Mouse (Mus musculus) hindbrain, postnatal 0 days (tissue): ENCODE measurements around the gene Mss51. TPM values are rescaled to one million over a fixed set of nuclear protein-coding genes. Genes with fewer than 3 reads are reported as not detected.
A peak's percentile ranks its signal among the peaks of the same experiment; 100 is the strongest.

Experiments
- ATAC-seq: fragments of 200-750 bp; cut with Nextera tagmentation; 2 replicates; pipeline ENCODE4 v1.8.0; 2017; ENCODE audit warnings: mild to moderate bottlenecking, moderate TSS enrichment, moderate library complexity
- DNase-seq: peaks from one replicate; pipeline ENCODE4 v3.0.0-alpha.2; 2015; ENCODE audit warnings: low spot score
- H3K27ac ChIP-seq: fragments of 300-500 bp; sonication (generic); 2 replicates; pipeline ENCODE4 v1.5.1; 2014; ENCODE audit warnings: mild to moderate bottlenecking
- H3K27me3 ChIP-seq: fragments of 300-500 bp; sonication (generic); 2 replicates; pipeline ENCODE4 v1.6.1; 2014; ENCODE audit warnings: low read length, mixed read lengths; ENCODE audit not compliant: insufficient read depth
- H3K36me3 ChIP-seq: fragments of 300-500 bp; sonication (generic); 2 replicates; pipeline ENCODE4 v1.6.1; 2014; ENCODE audit warnings: low read length, mixed read lengths; ENCODE audit not compliant: insufficient read depth
- H3K4me1 ChIP-seq: fragments of 300-500 bp; sonication (generic); 2 replicates; pipeline ENCODE4 v1.6.1; 2014; ENCODE audit warnings: antibody characterized with exemption, low read length, mixed read lengths; ENCODE audit not compliant: insufficient read depth
- H3K4me2 ChIP-seq: fragments of 300-500 bp; sonication (generic); 2 replicates; pipeline ENCODE4 v1.6.1; 2014; ENCODE audit warnings: low read depth, mild to moderate bottlenecking, low read length, moderate library complexity, mixed read lengths
- H3K4me3 ChIP-seq: fragments of 300-500 bp; sonication (generic); 2 replicates; pipeline ENCODE4 v1.5.1; 2014; ENCODE audit warnings: low read length
- H3K9ac ChIP-seq: fragments of 300-500 bp; sonication (generic); replicated peaks from 2 replicates; pipeline ENCODE4 v1.6.1; 2014; ENCODE audit warnings: mild to moderate bottlenecking, low read length, moderate library complexity, mixed read lengths
- H3K9me3 ChIP-seq: fragments of 300-500 bp; sonication (generic); 2 replicates; pipeline ENCODE4 v1.6.1; 2016; ENCODE audit warnings: low read length, mixed read lengths
- CTCF ChIP-seq: IDR thresholded peaks from 2 replicates; pipeline ENCODE4 v1.5.1; 2016; ENCODE audit warnings: antibody characterized with exemption, control low read depth, low read depth
- WGBS: fragments of 180-500 bp; shearing (Covaris S2); extraction: QIAGEN DNeasy Blood & Tissue Kit; methylation state at CpG from one replicate; pipeline ENCODE4 v1.1.7; 2014; 5-methylcytosine and 5-hydroxymethylcytosine counted together
- polyA plus RNA-seq: library from polyadenylated mRNA; unstranded; fragments of >200 nt; fragmentation: Nextera tagmentation; extraction: Ambion mirVana; gene quantifications from 2 replicates; pipeline ENCODE4 v1.2.1, GENCODE M21; 2015
- total RNA-seq: library from RNA; depleted of rRNA; stranded (reverse); fragments of >200 nt; gene quantifications from 2 replicates; pipeline ENCODE4 v1.2.3, GENCODE M21; 2014; rRNA removed

Mss51 gene
- total RNA-seq (0.11 and 0.26 TPM in 2 replicates), polyA plus RNA-seq (0.08 and 0.19 TPM in 2 replicates)

DNA sequence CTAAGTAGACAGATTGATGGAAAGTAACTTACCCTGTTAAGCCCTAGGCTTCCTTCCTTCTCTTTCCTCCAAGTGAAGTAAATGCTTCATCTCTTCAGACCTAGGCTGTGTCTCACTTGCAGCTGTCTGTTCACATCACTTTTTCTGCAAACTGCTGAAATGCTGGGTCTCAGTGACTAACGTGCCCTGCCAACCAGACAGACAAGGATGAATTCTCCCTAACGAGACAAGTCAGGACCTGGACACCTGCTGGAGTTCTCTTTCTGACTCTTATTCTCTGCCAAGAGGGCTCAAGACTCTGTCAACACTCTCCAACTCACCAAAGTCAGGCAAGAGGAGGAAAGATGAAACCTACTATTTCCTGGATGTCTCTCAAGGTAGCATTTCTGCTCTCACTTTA, at the start of gene Mss51:
Gene Mss51 (minus strand): TSS at position 299 of the 400 bp plus-strand sequence.
- TF ChIP-seq CTCF: no peak

DNA sequence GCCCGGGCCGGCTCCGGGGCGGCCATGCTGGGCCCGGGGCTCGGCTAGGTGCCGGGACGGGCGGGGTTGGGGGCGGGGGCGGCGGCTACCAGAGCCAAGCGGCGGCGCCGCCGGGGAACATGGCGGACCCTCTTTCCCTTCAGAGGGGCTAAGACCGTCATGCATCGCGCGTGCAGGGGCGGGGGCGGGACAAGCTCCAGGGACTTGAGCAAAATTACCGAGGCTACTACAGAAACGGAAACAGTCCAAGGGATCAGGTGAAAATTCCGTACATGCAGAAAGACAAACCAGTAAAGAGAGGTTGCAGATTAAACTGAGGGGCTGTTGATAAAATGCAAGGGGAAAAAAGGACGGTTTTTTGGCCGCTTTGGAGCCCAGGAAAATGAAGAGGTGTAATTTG, 49.7 kb upstream of the Mss51 start, which contains the start of gene Ppp3cb:
Gene Ppp3cb (minus strand): TSS at position 159 of the 400 bp plus-strand sequence.
- peak; percentile 95 for ATAC-seq
- DNase-seq: peak; percentile 96
- Histone ChIP-seq H3K27ac (peak within 1 kb of the TSS; percentile 97), H3K9me3 (no peaks in the 10 kb centered on the region), H3K4me3 (peak within 1 kb of the TSS; percentile 71), H3K4me2 (peak within 1 kb of the TSS; percentile 59), H3K27me3 (no peaks in the 10 kb centered on the region), H3K9ac (peak within 1 kb of the TSS; percentile 93), H3K4me1 (peaks cover 8% of the 10 kb centered on the region), H3K36me3 (peaks cover 22% of the 10 kb centered on the region)
- TF ChIP-seq CTCF: no peak
- 4% methylated on average over 27 of the region's 29 CpGs for WGBS

More for the DNA sequence above, at the start of gene Mss51:
- 50% methylated on average over 2 of the region's 2 CpGs for WGBS
- DNase-seq (no peak), ATAC-seq (no peak)
- no peak within 1 kb of the TSS for H3K4me2 ChIP-seq
- H3K9me3 ChIP-seq: no peaks in the 10 kb centered on the region
- H3K4me1 ChIP-seq: no peaks in the 10 kb centered on the region
- H3K27me3 ChIP-seq: no peaks in the 10 kb centered on the region
- H3K36me3 ChIP-seq: peaks cover 23% of the 10 kb centered on the region
- no peak within 1 kb of the TSS for H3K27ac ChIP-seq
- H3K4me3 ChIP-seq: no peak within 1 kb of the TSS
- H3K9ac ChIP-seq: no peak within 1 kb of the TSS

DNA sequence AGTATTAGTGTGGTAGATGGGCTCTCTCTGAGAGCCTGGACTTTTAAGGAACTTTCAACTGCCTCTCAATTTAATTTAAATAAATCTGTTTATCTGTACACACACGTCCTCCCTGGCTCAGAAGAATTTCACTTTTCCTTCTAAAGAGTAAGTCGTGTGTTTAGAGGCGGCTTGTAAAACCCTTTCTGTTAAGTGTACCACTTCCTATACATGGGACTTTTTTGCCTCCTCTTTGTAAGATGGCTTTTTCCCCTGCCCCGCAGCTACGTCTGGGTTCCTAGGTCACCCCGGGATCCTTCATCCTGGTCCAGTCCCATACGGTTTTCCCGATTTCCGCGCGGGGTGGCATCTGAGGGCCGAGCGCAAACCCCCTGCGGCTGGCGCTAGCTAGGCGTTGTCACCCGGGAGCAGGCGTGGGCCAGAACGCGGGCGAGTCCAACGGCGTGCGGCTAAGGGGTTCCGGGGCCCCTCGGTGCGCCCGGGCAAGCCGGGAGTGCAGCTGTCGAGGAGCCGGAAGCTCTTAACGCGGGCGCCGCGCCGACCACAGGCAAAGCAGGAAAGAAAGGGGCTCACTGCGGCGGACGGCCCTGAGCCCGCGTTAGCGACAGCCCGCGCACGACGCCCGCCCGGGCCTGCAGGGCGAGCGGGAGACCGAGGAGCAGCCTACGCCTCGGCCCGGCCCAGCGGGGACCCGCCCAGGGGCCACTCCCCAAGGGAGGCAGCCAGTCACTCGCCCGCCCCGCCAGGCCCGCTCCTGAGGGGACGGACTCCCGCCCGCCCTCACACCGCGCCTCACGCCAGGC, 49.0 kb upstream of the Mss51 start:
- ATAC-seq (peak; percentile 95), DNase-seq (peak; percentile 81)
- Histone ChIP-seq H3K4me1 (peaks cover 8% of the 10 kb centered on the region), H3K4me3 (peak overlapping the region; percentile 71), H3K4me2 (peak overlapping the region; percentile 59), H3K9ac (peak overlapping the region; percentile 93), H3K9me3 (no peaks in the 10 kb centered on the region), H3K27ac (peak overlapping the region; percentile 97), H3K36me3 (peaks cover 15% of the 10 kb centered on the region), H3K27me3 (no peaks in the 10 kb centered on the region)
- under 1% methylated on average over 51 of the region's 67 CpGs for WGBS
- TF ChIP-seq CTCF: no peak

DNA sequence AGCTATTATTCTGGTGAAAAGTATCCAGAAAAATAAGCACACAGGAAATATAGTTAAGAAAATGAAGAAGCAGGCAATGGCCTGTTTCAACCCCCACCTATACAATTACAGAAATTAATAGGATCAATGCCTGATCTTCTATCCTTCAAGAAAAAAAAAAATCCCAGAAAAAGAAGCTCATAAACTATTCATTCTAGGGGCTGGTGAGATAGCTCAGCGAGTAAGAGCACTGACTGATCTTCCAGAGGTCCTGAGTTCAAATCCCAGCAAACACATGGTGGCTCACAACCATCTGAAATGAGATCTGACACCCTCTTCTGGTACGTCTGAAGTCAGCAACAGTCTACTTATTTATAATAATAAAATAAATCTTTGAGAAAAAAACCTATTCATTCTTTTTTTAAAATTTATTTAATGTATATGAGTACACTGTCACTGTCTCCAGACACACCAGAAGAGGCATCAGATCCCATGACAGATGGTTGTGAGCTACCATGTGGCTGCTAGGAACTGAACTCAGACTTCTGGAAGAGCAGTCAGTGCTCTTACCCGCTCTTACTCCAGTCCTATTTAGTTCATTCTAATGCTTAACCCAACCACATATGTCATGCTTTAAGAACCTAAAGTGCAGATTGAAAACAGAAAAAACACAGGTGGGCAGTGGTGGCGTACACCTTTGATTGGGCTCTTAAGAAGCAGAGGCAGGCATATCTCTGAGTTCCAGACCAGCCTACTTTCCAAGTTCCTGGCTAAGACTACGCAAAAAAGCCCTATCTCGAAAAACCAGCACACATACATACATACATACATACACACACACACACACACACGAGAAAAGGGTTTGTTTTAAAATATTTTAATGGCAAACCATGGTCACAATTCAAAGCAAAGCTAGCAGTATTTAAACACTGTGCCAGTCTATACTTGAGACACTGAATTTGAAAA, 48.0 kb upstream of the Mss51 start:
- no peaks in the 10 kb centered on the region for H3K27me3 ChIP-seq
- 73% methylated on average over 7 of the region's 7 CpGs for WGBS

DNA sequence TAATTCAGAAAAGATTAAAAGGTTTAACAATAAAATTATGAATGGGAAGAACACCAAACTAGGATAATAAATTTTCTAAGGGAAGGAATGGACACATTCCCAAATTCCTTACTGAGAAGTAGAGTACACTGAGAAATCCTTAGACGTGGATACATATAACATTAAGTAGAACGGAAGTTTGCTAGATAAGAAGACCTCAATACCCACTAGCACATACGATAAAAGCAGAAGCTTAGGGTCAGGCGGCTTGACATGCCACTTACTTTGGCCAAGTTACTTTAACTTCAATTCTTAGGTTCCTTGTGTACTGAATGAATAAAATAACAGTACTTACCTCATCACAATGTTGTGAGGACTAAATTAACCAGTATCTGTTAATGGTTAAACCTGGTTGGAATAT, 32.9 kb upstream of the Mss51 start:
- Histone ChIP-seq H3K4me2 (no peak overlapping the region), H3K9ac (no peak overlapping the region), H3K9me3 (no peaks in the 10 kb centered on the region), H3K27ac (no peak overlapping the region), H3K4me1 (no peaks in the 10 kb centered on the region), H3K4me3 (no peak overlapping the region), H3K36me3 (no peaks in the 10 kb centered on the region), H3K27me3 (no peaks in the 10 kb centered on the region)
- no peak for TF ChIP-seq CTCF
- DNase-seq (no peak), ATAC-seq (no peak)
- WGBS: 95% methylated on average over 4 of the region's 4 CpGs

More for the DNA sequence above, 48.0 kb upstream of the Mss51 start:
- H3K4me3 ChIP-seq: peak overlapping the region; percentile 71
- peak overlapping the region; percentile 59 for H3K4me2 ChIP-seq
- peaks cover 8% of the 10 kb centered on the region for H3K4me1 ChIP-seq
- no peak overlapping the region for H3K27ac ChIP-seq
- H3K9me3 ChIP-seq: no peaks in the 10 kb centered on the region
- DNase-seq: no peak
- H3K9ac ChIP-seq: no peak overlapping the region
- peaks cover 6% of the 10 kb centered on the region for H3K36me3 ChIP-seq
- TF ChIP-seq CTCF: no peak
- ATAC-seq: no peak

DNA sequence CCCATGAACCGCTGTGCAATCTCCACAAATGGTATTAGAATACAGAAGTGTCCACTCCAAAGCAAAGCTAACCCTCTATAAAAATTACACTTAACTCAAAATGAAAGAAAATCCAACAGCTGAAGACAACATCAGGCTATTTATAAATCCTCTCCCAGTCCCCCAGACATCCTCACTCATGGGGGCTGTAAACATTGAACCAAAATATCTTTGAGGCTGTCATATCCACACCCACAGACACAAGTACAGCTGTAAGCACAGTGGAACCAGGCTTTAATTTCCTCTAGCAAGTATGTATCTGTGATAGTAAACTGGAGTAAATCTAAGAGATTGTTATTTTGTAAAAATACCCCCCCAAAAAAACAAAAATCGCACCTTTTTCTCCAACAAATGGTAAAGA, 23.5 kb upstream of the Mss51 start:
- TF ChIP-seq CTCF: no peak
- Histone ChIP-seq H3K4me3 (no peak overlapping the region), H3K36me3 (0 out of 2 replicates have a peak, but pooled peaks cover 3% of the 10 kb centered on the region), H3K9me3 (no peaks in the 10 kb centered on the region), H3K27me3 (no peaks in the 10 kb centered on the region), H3K4me2 (no peak overlapping the region), H3K9ac (no peak overlapping the region), H3K4me1 (no peaks in the 10 kb centered on the region), H3K27ac (no peak overlapping the region)
- WGBS: 97% methylated on average over 2 of the region's 2 CpGs
- ATAC-seq (no peak), DNase-seq (no peak)
